19 mouse cellular contexts compared by ENCODE assay signal in the genomic region with DNA sequence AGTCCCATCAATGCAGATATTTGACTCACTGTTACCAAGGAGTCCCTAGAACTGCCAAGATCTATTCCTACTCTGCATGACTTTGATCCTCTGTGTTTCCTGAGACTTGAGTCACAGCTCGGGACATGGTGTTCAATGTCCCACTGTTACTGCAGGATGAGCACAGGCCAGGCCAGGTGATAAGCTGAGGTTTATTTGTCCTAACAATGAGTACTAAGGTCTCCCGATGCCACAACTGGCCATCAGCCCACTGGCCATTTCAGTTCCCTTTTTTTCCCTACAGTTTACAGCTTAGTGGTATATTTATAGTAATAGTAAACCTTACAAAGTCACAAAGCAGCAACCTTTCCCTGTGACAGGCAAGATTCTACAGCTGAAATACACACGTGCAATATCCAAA. TPM values are rescaled to one million over a fixed set of nuclear protein-coding genes. Genes with fewer than 3 reads are reported as not detected.
DNase-seq lines count a peak whose midpoint lies in the region; ATAC-seq and TF ChIP-seq lines count a peak whose summit lies in the region.
"Had no signal": no experiment of that assay in that cellular context is flagged by ENCODE, and none has a peak within 500 bp of the region (broad histone marks: within the 10 kb centered on the region; RNA-seq: fewer than 3 reads in every experiment).

No protein-coding gene starts in this region.

- no peaks in the 10 kb centered on the region for H3K9me3 ChIP-seq in heart, embryonic 13.5 days
- H3K9me3 ChIP-seq in liver, embryonic 12.5 days (replicated peaks), result no peaks in the 10 kb centered on the region
- H3K9me3 ChIP-seq: embryonic facial prominence, embryonic 12.5 days; forebrain, embryonic 15.5 days; hindbrain, embryonic 12.5 days; kidney, embryonic 15.5 days had no signal

- H3K79me2 ChIP-seq in liver, adult 2 months (ENCODE audit: control insufficient read depth, insufficient read depth, low read length), result peaks cover 33% of the 10 kb centered on the region

- TF ChIP-seq POLR2A in liver, adult 2 months (IDR thresholded peaks at IDR 0.05; ENCODE audit: extremely low read depth, insufficient read depth, low read length), result no peak

- H3K27ac ChIP-seq in heart, embryonic 13.5 days (replicated peaks), result peak overlapping the region; percentile 40; the same call in 1 of the 2 replicates
- no peak overlapping the region for H3K27ac ChIP-seq in liver, adult 2 months (replicated peaks; ENCODE audit: insufficient read depth, low read depth, low read length)
- no peak overlapping the region for H3K27ac ChIP-seq in liver, embryonic 12.5 days
- H3K27ac ChIP-seq: embryonic facial prominence, embryonic 12.5 days; forebrain, embryonic 15.5 days; hindbrain, embryonic 12.5 days; kidney, embryonic 15.5 days had no signal

- ATAC-seq in heart, embryonic 13.5 days (ENCODE audit: extremely low read depth, insufficient number of reproducible peaks, low FRiP score, low TSS enrichment), result no peak
- ATAC-seq in liver, embryonic 12.5 days, result no peak
- ATAC-seq: forebrain, embryonic 15.5 days; hindbrain, embryonic 16.5 days had no signal

- H3K4me3 ChIP-seq in heart, embryonic 13.5 days, result no peak overlapping the region
- H3K4me3 ChIP-seq in liver, adult 2 months (ENCODE audit: insufficient read depth, low read depth, low read length), result no peak overlapping the region
- no peak overlapping the region for H3K4me3 ChIP-seq in liver, embryonic 12.5 days
- H3K4me3 ChIP-seq: embryonic facial prominence, embryonic 12.5 days; forebrain, embryonic 15.5 days; hindbrain, embryonic 12.5 days; kidney, embryonic 15.5 days had no signal

- 66% methylated on average over 3 of the region's 3 CpGs for WGBS in heart, embryonic 13.5 days
- WGBS in liver, adult 2 months, result 33% methylated on average over 3 of the region's 3 CpGs
- 46% methylated on average over 3 of the region's 3 CpGs for WGBS in liver, embryonic 12.5 days (ENCODE audit: insufficient replicate concordance)

- TF ChIP-seq CTCF in liver, adult 2 months (IDR thresholded peaks at IDR 0.05; ENCODE audit: low read depth, low read length), result no peak

- no peak overlapping the region for H3K9ac ChIP-seq in heart, embryonic 13.5 days
- H3K9ac ChIP-seq in liver, adult 2 months (ENCODE audit: low read depth, low read length), result no peak overlapping the region
- no peak overlapping the region for H3K9ac ChIP-seq in liver, embryonic 12.5 days
- H3K9ac ChIP-seq: embryonic facial prominence, embryonic 12.5 days; forebrain, embryonic 15.5 days; hindbrain, embryonic 12.5 days; kidney, embryonic 15.5 days had no signal

- H3K27me3 ChIP-seq in heart, embryonic 13.5 days (replicated peaks), result no peaks in the 10 kb centered on the region
- H3K27me3 ChIP-seq in liver, adult 2 months (ENCODE audit: control insufficient read depth, insufficient read depth, low read length), result no peaks in the 10 kb centered on the region; the same call in 1 of the 2 replicates
- H3K27me3 ChIP-seq in liver, embryonic 12.5 days (replicated peaks), result no peaks in the 10 kb centered on the region
- H3K27me3 ChIP-seq: embryonic facial prominence, embryonic 12.5 days; forebrain, embryonic 15.5 days; hindbrain, embryonic 12.5 days; kidney, embryonic 15.5 days had no signal

- peak; percentile 95 for DNase-seq in heart, adult 11 months
- no peak for DNase-seq in heart, adult 8-10 months (ENCODE audit: low spot score)
- DNase-seq in heart, postnatal 4 days, result no peak
- DNase-seq in liver, adult 2 months (ENCODE audit: extremely low read depth, low read depth, low spot score), result peak; percentile 52
- no peak for DNase-seq in thymus, adult 18-20 months
- DNase-seq: adrenal gland, adult 2 months; adrenal gland, postnatal 25 days; cerebellum, adult 2 months; cerebellum, postnatal 25 days; gastrocnemius, postnatal 10 days; heart, postnatal 36 days; kidney, adult 2 months had no signal

- H3K4me1 ChIP-seq in heart, embryonic 13.5 days, result peaks cover 64% of the 10 kb centered on the region
- peaks cover 3% of the 10 kb centered on the region for H3K4me1 ChIP-seq in liver, adult 2 months (ENCODE audit: control insufficient read depth, insufficient read depth, low read length)
- H3K4me1 ChIP-seq in liver, embryonic 12.5 days, result peaks cover 8% of the 10 kb centered on the region
- H3K4me1 ChIP-seq: embryonic facial prominence, embryonic 12.5 days; hindbrain, embryonic 12.5 days had no signal

- peaks cover 22% of the 10 kb centered on the region for H3K36me3 ChIP-seq in heart, embryonic 13.5 days
- no peaks in the 10 kb centered on the region for H3K36me3 ChIP-seq in liver, adult 2 months (ENCODE audit: control insufficient read depth, insufficient read depth, low read length)
- peaks cover 8% of the 10 kb centered on the region; the same call in 1 of the 2 replicates for H3K36me3 ChIP-seq in liver, embryonic 12.5 days
- H3K36me3 ChIP-seq: embryonic facial prominence, embryonic 12.5 days; kidney, embryonic 15.5 days had no signal

- no peak overlapping the region for H3K4me2 ChIP-seq in heart, embryonic 13.5 days
- H3K4me2 ChIP-seq in liver, embryonic 12.5 days, result no peak overlapping the region
- H3K4me2 ChIP-seq: embryonic facial prominence, embryonic 12.5 days; forebrain, embryonic 15.5 days; hindbrain, embryonic 12.5 days; kidney, embryonic 15.5 days had no signal

RNA-seq across cellular contexts. Expression of a gene that starts 16.7 kb away (rescaled TPM):
- total RNA-seq in heart, adult 8-10 months (2022), result 100 to 1,000 TPM; 328 to 381 (median 357) TPM
- 13.5 and 15.0 TPM in 2 replicates for polyA plus RNA-seq in heart, embryonic 13.5 days (2015; fragmentation: Nextera tagmentation; extraction: Ambion mirVana)
- total RNA-seq in heart, postnatal 4 days (2021), result 100 to 1,000 TPM; 112 to 115 TPM
- total RNA-seq in liver, adult 2 months (2014; rRNA removed), result 11.2 and 13.8 TPM in 2 replicates
- 12.1 and 17.0 TPM in 2 replicates for polyA plus RNA-seq in liver, adult 2 months (2012; rRNA removed)
- 4.3 TPM in 2 replicates for polyA plus RNA-seq in liver, embryonic 12.5 days (2016; fragmentation: Nextera tagmentation; extraction: Ambion mirVana)

RNA-seq across cellular contexts. Expression of a gene that starts 34.7 kb away (rescaled TPM):
- 10 to 100 TPM; 11.0 to 13.7 (median 12.3) TPM for total RNA-seq in heart, adult 8-10 months (2022)
- 6.8 and 7.1 TPM in 2 replicates for polyA plus RNA-seq in heart, embryonic 13.5 days (2015; fragmentation: Nextera tagmentation; extraction: Ambion mirVana)
- 10 to 100 TPM; 19.4 to 21.3 TPM for total RNA-seq in heart, postnatal 4 days (2021)
- total RNA-seq in liver, adult 2 months (2014; rRNA removed), result 5.4 and 6.3 TPM in 2 replicates
- 4.4 and 4.8 TPM in 2 replicates for polyA plus RNA-seq in liver, adult 2 months (2012; rRNA removed)
- polyA plus RNA-seq in liver, embryonic 12.5 days (2016; fragmentation: Nextera tagmentation; extraction: Ambion mirVana), result 11.1 and 12.4 TPM in 2 replicates

RNA-seq across cellular contexts. Expression of a gene that starts 34.9 kb away (rescaled TPM):
- total RNA-seq in heart, adult 8-10 months (2022), result 10 to 100 TPM; 18.5 to 22.5 (median 19.7) TPM
- polyA plus RNA-seq in heart, embryonic 13.5 days (2015; fragmentation: Nextera tagmentation; extraction: Ambion mirVana), result 5.9 and 6.2 TPM in 2 replicates
- 10 to 100 TPM; 15.6 to 16.9 TPM for total RNA-seq in heart, postnatal 4 days (2021)
- 7.0 and 8.3 TPM in 2 replicates for total RNA-seq in liver, adult 2 months (2014; rRNA removed)
- polyA plus RNA-seq in liver, adult 2 months (2012; rRNA removed), result 4.3 and 4.7 TPM in 2 replicates
- 9.4 and 10.5 TPM in 2 replicates for polyA plus RNA-seq in liver, embryonic 12.5 days (2016; fragmentation: Nextera tagmentation; extraction: Ambion mirVana)

Comparison
In these comparisons a context has a peak if more than half of its experiments do, and no peak if none do; other contexts are left out.
1. DNase-seq: peak in heart, adult 11 months (single experiment) and liver, adult 2 months (single experiment); none in heart, adult 8-10 months (single experiment), heart, postnatal 4 days (single experiment) and thymus, adult 18-20 months (0 of 2).